ENCODE assay signal across 8 mouse cellular contexts in the genomic region with DNA sequence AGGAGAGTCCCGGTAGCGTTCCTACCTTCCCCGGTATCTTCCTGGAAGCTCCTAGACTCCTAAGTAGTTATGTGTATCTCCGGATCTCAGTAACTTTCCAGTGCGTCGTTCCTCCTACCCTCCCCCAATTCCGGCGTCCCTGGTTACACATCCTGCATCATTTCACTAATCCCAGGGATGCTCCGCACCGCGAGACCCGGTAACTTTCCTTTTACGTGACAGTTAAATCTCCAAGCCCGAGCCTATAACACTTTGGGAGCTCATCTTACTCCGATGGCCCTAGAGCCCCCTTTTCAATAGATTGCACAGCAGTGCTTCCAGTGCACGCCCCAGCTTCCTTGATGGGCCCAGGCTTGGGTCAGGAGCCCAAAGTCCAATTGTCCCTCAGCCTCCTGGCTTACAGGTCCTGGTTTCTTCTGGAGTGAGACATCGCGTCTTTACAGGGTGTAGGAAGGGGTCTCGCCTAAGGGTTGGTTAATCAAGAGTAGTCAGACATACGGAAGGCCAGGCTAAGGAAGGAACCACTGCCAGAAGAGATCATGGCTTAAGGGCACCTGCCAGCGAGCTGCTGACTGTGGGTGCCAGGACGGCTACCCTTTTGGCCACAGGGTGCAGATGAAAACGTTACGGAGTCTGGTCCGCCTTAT. TPM values are rescaled to one million over a fixed set of nuclear protein-coding genes. Genes with fewer than 3 reads are reported as not detected.
DNase-seq lines count a peak whose midpoint lies in the region; ATAC-seq and TF ChIP-seq lines count a peak whose summit lies in the region.

No protein-coding gene starts in this region.

- TF ChIP-seq EP300 in CH12.LX (IDR thresholded peaks at IDR 0.05; ENCODE audit: low read length), result no peak

- H3K4me1 ChIP-seq in CH12.LX (ENCODE audit: control insufficient read depth in 1 of 2, insufficient read depth in 2 of 2), result peaks cover 2 to 15% of the 10 kb centered on the region in 2 experiments; a peak in 2 of 4 replicates
- 0 out of 2 replicates have a peak, but pooled peaks cover 3% of the 10 kb centered on the region for H3K4me1 ChIP-seq in embryonic facial prominence, embryonic 14.5 days (ENCODE audit: control insufficient read depth, insufficient read depth, low read length)
- peaks cover 9% of the 10 kb centered on the region for H3K4me1 ChIP-seq in heart, embryonic 16.5 days (ENCODE audit: control insufficient read depth, insufficient read depth, low read length)
- H3K4me1 ChIP-seq in liver, embryonic 16.5 days (ENCODE audit: control insufficient read depth, low read depth, low read length), result peaks cover 31% of the 10 kb centered on the region
- peaks cover 21% of the 10 kb centered on the region for H3K4me1 ChIP-seq in neural tube, embryonic 13.5 days (replicated peaks)

- peak overlapping the region; percentile 77 for H3K9ac ChIP-seq in CH12.LX (ENCODE audit: insufficient read depth, low read depth)
- H3K9ac ChIP-seq in embryonic facial prominence, embryonic 14.5 days (ENCODE audit: low read depth, low read length), result peak overlapping the region; percentile 63
- H3K9ac ChIP-seq in heart, embryonic 16.5 days (ENCODE audit: low read length), result peak overlapping the region; percentile 71
- H3K9ac ChIP-seq in liver, embryonic 16.5 days (ENCODE audit: low read depth, low read length), result peak overlapping the region; percentile 77
- peak overlapping the region; percentile 77 for H3K9ac ChIP-seq in neural tube, embryonic 13.5 days

- H3K79me2 ChIP-seq in CH12.LX (replicated peaks; ENCODE audit: control insufficient read depth, extremely low read depth, insufficient read depth, poor library complexity, severe bottlenecking), result peaks cover 3% of the 10 kb centered on the region; the same call in 1 of the 2 replicates

- peaks cover 32 to 58% of the 10 kb centered on the region in 2 experiments for H3K36me3 ChIP-seq in CH12.LX (replicated peaks in 1 of 2; ENCODE audit: control insufficient read depth in 1 of 2, insufficient read depth in 1 of 2, low read length in 1 of 2)
- H3K36me3 ChIP-seq in embryonic facial prominence, embryonic 14.5 days (ENCODE audit: control insufficient read depth, insufficient read depth, low read length), result peaks cover 31% of the 10 kb centered on the region
- 0 out of 2 replicates have a peak, but pooled peaks cover 3% of the 10 kb centered on the region for H3K36me3 ChIP-seq in heart, embryonic 16.5 days (ENCODE audit: control insufficient read depth, insufficient read depth)
- no peaks in the 10 kb centered on the region; the same call in 1 of the 2 replicates for H3K36me3 ChIP-seq in liver, embryonic 16.5 days (ENCODE audit: control insufficient read depth, insufficient read depth)
- H3K36me3 ChIP-seq in neural tube, embryonic 13.5 days, result peaks cover 35% of the 10 kb centered on the region

- peak overlapping the region; percentile 64 for H3K4me2 ChIP-seq in CH12.LX (ENCODE audit: insufficient read depth, low read depth, poor library complexity, severe bottlenecking)
- peak overlapping the region; percentile 90 for H3K4me2 ChIP-seq in embryonic facial prominence, embryonic 14.5 days (ENCODE audit: low read depth, low read length)
- H3K4me2 ChIP-seq in heart, embryonic 16.5 days (ENCODE audit: low read depth, low read length), result peak overlapping the region; percentile 98
- H3K4me2 ChIP-seq in liver, embryonic 16.5 days (ENCODE audit: low read depth, low read length), result peak overlapping the region; percentile 95
- peak overlapping the region; percentile 99 for H3K4me2 ChIP-seq in neural tube, embryonic 13.5 days

- 0 out of 2 replicates have a peak overlapping the region, but pooled peaks have one; percentile 3 for H3K27ac ChIP-seq in CH12.LX (ENCODE audit: insufficient read depth, low read depth)
- H3K27ac ChIP-seq in embryonic facial prominence, embryonic 14.5 days (replicated peaks; ENCODE audit: low read depth, low read length), result peak overlapping the region; percentile 81
- peak overlapping the region; percentile 52 for H3K27ac ChIP-seq in heart, embryonic 16.5 days (ENCODE audit: low read length)
- peak overlapping the region; percentile 78 for H3K27ac ChIP-seq in liver, embryonic 16.5 days (ENCODE audit: low read length)
- peak overlapping the region; percentile 82 for H3K27ac ChIP-seq in neural tube, embryonic 13.5 days (replicated peaks)

- no peak for TF ChIP-seq CTCF in CH12.LX (conservative IDR thresholded peaks at IDR 0.05 in 1 of 2, IDR thresholded peaks at IDR 0.05 in 1 of 2; ENCODE audit: low read depth in 2 of 2, low read length in 2 of 2)

- no peaks in the 10 kb centered on the region for H3K9me3 ChIP-seq in CH12.LX (replicated peaks; ENCODE audit: low read length)
- no peaks in the 10 kb centered on the region for H3K9me3 ChIP-seq in embryonic facial prominence, embryonic 14.5 days (ENCODE audit: control insufficient read depth, low read length)
- H3K9me3 ChIP-seq in heart, embryonic 16.5 days (replicated peaks; ENCODE audit: control insufficient read depth, low read length), result no peaks in the 10 kb centered on the region
- no peaks in the 10 kb centered on the region for H3K9me3 ChIP-seq in liver, embryonic 16.5 days (replicated peaks; ENCODE audit: control insufficient read depth, low read length)
- no peaks in the 10 kb centered on the region for H3K9me3 ChIP-seq in neural tube, embryonic 13.5 days

- WGBS in embryonic facial prominence, embryonic 14.5 days, result under 1% methylated on average over 25 of the region's 25 CpGs
- WGBS in heart, embryonic 16.5 days, result under 1% methylated on average over 25 of the region's 25 CpGs
- under 1% methylated on average over 25 of the region's 25 CpGs for WGBS in liver, embryonic 16.5 days (ENCODE audit: insufficient replicate concordance)
- WGBS in neural tube, embryonic 13.5 days, result under 1% methylated on average over 25 of the region's 25 CpGs

- DNase-seq in CH12.LX (ENCODE audit: extremely low read depth) (peak; percentile 45), ZHBTc4 (ENCODE audit: low read depth, low spot score) (peak; percentile 58)
- peak; percentile 62 for DNase-seq in embryonic facial prominence, embryonic 14.5 days (ENCODE audit: low spot score)
- DNase-seq in kidney, postnatal 4 days, result peak; percentile 64 to 77
- DNase-seq in urinary bladder, adult 2 months (ENCODE audit: low spot score), result no peak

- no peak for TF ChIP-seq RAD21 in CH12.LX (IDR thresholded peaks at IDR 0.05; ENCODE audit: low read depth, low read length)

- TF ChIP-seq POLR2A in CH12.LX (IDR thresholded peaks at IDR 0.05; ENCODE audit: low read depth, low read length), result no peak

- peak overlapping the region; percentile 86 to 93 (median 88) for H3K4me3 ChIP-seq in CH12.LX (replicated peaks in 1 of 3; ENCODE audit: low read depth in 2 of 3, low read length in 2 of 3, poor library complexity in 1 of 3)
- H3K4me3 ChIP-seq in embryonic facial prominence, embryonic 14.5 days (ENCODE audit: low read depth, low read length), result peak overlapping the region; percentile 71
- H3K4me3 ChIP-seq in heart, embryonic 16.5 days (ENCODE audit: low read length), result peak overlapping the region; percentile 81
- H3K4me3 ChIP-seq in liver, embryonic 16.5 days (ENCODE audit: low read depth, low read length), result peak overlapping the region; percentile 91
- H3K4me3 ChIP-seq in neural tube, embryonic 13.5 days, result peak overlapping the region; percentile 66

- no peaks in the 10 kb centered on the region for H3K27me3 ChIP-seq in CH12.LX (replicated peaks)
- no peaks in the 10 kb centered on the region for H3K27me3 ChIP-seq in embryonic facial prominence, embryonic 14.5 days (replicated peaks; ENCODE audit: control insufficient read depth, insufficient read depth, low read length)
- H3K27me3 ChIP-seq in heart, embryonic 16.5 days (ENCODE audit: control insufficient read depth, insufficient read depth, low read length), result no peaks in the 10 kb centered on the region
- H3K27me3 ChIP-seq in liver, embryonic 16.5 days (ENCODE audit: control insufficient read depth, insufficient read depth, low read depth, low read length), result no peaks in the 10 kb centered on the region
- H3K27me3 ChIP-seq in neural tube, embryonic 13.5 days, result no peaks in the 10 kb centered on the region

- peak; percentile 24 for ATAC-seq in embryonic facial prominence, embryonic 14.5 days (ENCODE audit: low read depth)
- peak; percentile 28 for ATAC-seq in heart, embryonic 16.5 days (replicated peaks; ENCODE audit: extremely low read depth, insufficient read depth, low FRiP score)
- peak; percentile 16 for ATAC-seq in liver, embryonic 16.5 days (ENCODE audit: low read depth)
- ATAC-seq in neural tube, embryonic 13.5 days (ENCODE audit: low read depth), result peak; percentile 51

- dilution Hi-C loops in CH12.LX (cut with MboI; ENCODE audit: extremely low pct_ligation_motif_present, extremely low pct_unique_long_range_greater_than_20kb, low sequenced_read_pairs), result no loop called here

- in situ Hi-C loops in CH12.LX (cut with MboI; ENCODE audit: low pct_ligation_motif_present, low pct_unique_long_range_greater_than_20kb, low sequenced_read_pairs), result no loop called here

RNA-seq across cellular contexts. Expression of a gene that starts 0.7 kb away (rescaled TPM):
- 27.7 and 29.6 TPM in 2 replicates for total RNA-seq in CH12.LX (2012; rRNA removed)
- total RNA-seq in CH12.LX (2014; rRNA removed), result 12.5 and 13.7 TPM in 2 replicates
- 38.6 and 39.8 TPM in 2 replicates for polyA plus RNA-seq in CH12.LX (2012; ENCODE audit: insufficient read length, low read depth)
- 18.2 and 22.0 TPM in 2 replicates for polyA plus RNA-seq in embryonic facial prominence, embryonic 14.5 days (2014; fragmentation: Nextera tagmentation; extraction: Ambion mirVana)
- polyA plus RNA-seq in heart, embryonic 16.5 days (2015; fragmentation: Nextera tagmentation; extraction: Ambion mirVana), result 16.3 and 18.1 TPM in 2 replicates
- polyA plus RNA-seq in liver, embryonic 16.5 days (2015; fragmentation: Nextera tagmentation; extraction: Ambion mirVana), result 10.9 and 11.3 TPM in 2 replicates
- 35.7 and 36.7 TPM in 2 replicates for polyA plus RNA-seq in neural tube, embryonic 13.5 days (2015; fragmentation: Nextera tagmentation; extraction: Ambion mirVana)
- polyA plus RNA-seq in urinary bladder, adult 2 months (2012; rRNA removed), result 50.0 and 54.3 TPM in 2 replicates

RNA-seq across cellular contexts. Expression of a gene that starts 15.6 kb away (rescaled TPM):
- total RNA-seq in CH12.LX (2012; rRNA removed) (18.1 and 20.5 TPM in 2 replicates), CH12.LX (2014; rRNA removed) (11.5 and 13.0 TPM in 2 replicates)
- 26.5 and 28.0 TPM in 2 replicates for polyA plus RNA-seq in CH12.LX (2012; ENCODE audit: insufficient read length, low read depth)
- polyA plus RNA-seq in embryonic facial prominence, embryonic 14.5 days (2014; fragmentation: Nextera tagmentation; extraction: Ambion mirVana), result 36.5 and 40.1 TPM in 2 replicates
- 51.9 and 55.0 TPM in 2 replicates for polyA plus RNA-seq in heart, embryonic 16.5 days (2015; fragmentation: Nextera tagmentation; extraction: Ambion mirVana)
- polyA plus RNA-seq in liver, embryonic 16.5 days (2015; fragmentation: Nextera tagmentation; extraction: Ambion mirVana), result 19.2 and 21.1 TPM in 2 replicates
- 88.6 and 91.9 TPM in 2 replicates for polyA plus RNA-seq in neural tube, embryonic 13.5 days (2015; fragmentation: Nextera tagmentation; extraction: Ambion mirVana)
- polyA plus RNA-seq in urinary bladder, adult 2 months (2012; rRNA removed), result 104 and 125 TPM in 2 replicates

RNA-seq across cellular contexts. Expression of a gene that starts 23.0 kb away (rescaled TPM):
- total RNA-seq in CH12.LX (2012; rRNA removed) (0.25 and 0.64 TPM in 2 replicates), CH12.LX (2014; rRNA removed) (0.54 TPM in 1 of 2 replicates, not detected in the other)
- polyA plus RNA-seq in CH12.LX (2012; ENCODE audit: insufficient read length, low read depth), result 0.17 TPM in 1 of 2 replicates, not detected in the other
- 22.6 and 25.1 TPM in 2 replicates for polyA plus RNA-seq in embryonic facial prominence, embryonic 14.5 days (2014; fragmentation: Nextera tagmentation; extraction: Ambion mirVana)
- polyA plus RNA-seq in heart, embryonic 16.5 days (2015; fragmentation: Nextera tagmentation; extraction: Ambion mirVana), result 30.8 and 31.0 TPM in 2 replicates
- 4.3 and 5.4 TPM in 2 replicates for polyA plus RNA-seq in liver, embryonic 16.5 days (2015; fragmentation: Nextera tagmentation; extraction: Ambion mirVana)
- polyA plus RNA-seq in neural tube, embryonic 13.5 days (2015; fragmentation: Nextera tagmentation; extraction: Ambion mirVana), result 76.4 and 77.7 TPM in 2 replicates
- 27.5 and 31.0 TPM in 2 replicates for polyA plus RNA-seq in urinary bladder, adult 2 months (2012; rRNA removed)

RNA-seq across cellular contexts. Expression of a gene that starts 45.2 kb away (rescaled TPM):
- total RNA-seq in CH12.LX (2012; rRNA removed) (not detected in 2 replicates), CH12.LX (2014; rRNA removed) (not detected in 2 replicates)
- polyA plus RNA-seq in CH12.LX (2012; ENCODE audit: insufficient read length, low read depth), result not detected in 2 replicates
- polyA plus RNA-seq in embryonic facial prominence, embryonic 14.5 days (2014; fragmentation: Nextera tagmentation; extraction: Ambion mirVana), result 0.18 TPM in 1 of 2 replicates, not detected in the other
- not detected in 2 replicates for polyA plus RNA-seq in heart, embryonic 16.5 days (2015; fragmentation: Nextera tagmentation; extraction: Ambion mirVana)
- polyA plus RNA-seq in liver, embryonic 16.5 days (2015; fragmentation: Nextera tagmentation; extraction: Ambion mirVana), result not detected in 2 replicates
- polyA plus RNA-seq in neural tube, embryonic 13.5 days (2015; fragmentation: Nextera tagmentation; extraction: Ambion mirVana), result 0.17 TPM in 1 of 2 replicates, not detected in the other
- 0.15 and 0.26 TPM in 2 replicates for polyA plus RNA-seq in urinary bladder, adult 2 months (2012; rRNA removed)

RNA-seq across cellular contexts. Expression of a gene that starts 48.4 kb away (rescaled TPM):
- 4.9 and 5.9 TPM in 2 replicates for total RNA-seq in CH12.LX (2012; rRNA removed)
- 1.3 and 2.4 TPM in 2 replicates for total RNA-seq in CH12.LX (2014; rRNA removed)
- 1.9 and 2.7 TPM in 2 replicates for polyA plus RNA-seq in CH12.LX (2012; ENCODE audit: insufficient read length, low read depth)
- 3.4 and 4.5 TPM in 2 replicates for polyA plus RNA-seq in embryonic facial prominence, embryonic 14.5 days (2014; fragmentation: Nextera tagmentation; extraction: Ambion mirVana)
- 5.3 and 6.2 TPM in 2 replicates for polyA plus RNA-seq in heart, embryonic 16.5 days (2015; fragmentation: Nextera tagmentation; extraction: Ambion mirVana)
- 8.1 and 8.5 TPM in 2 replicates for polyA plus RNA-seq in liver, embryonic 16.5 days (2015; fragmentation: Nextera tagmentation; extraction: Ambion mirVana)
- 3.1 and 3.2 TPM in 2 replicates for polyA plus RNA-seq in neural tube, embryonic 13.5 days (2015; fragmentation: Nextera tagmentation; extraction: Ambion mirVana)
- polyA plus RNA-seq in urinary bladder, adult 2 months (2012; rRNA removed), result 8.5 and 11.1 TPM in 2 replicates

Comparison
In these comparisons a context has a peak if more than half of its experiments do, and no peak if none do; other contexts are left out.
1. H3K27ac ChIP-seq: peak in every context shown above with its lines; median percentile 82 in neural tube, embryonic 13.5 days; 81 in embryonic facial prominence, embryonic 14.5 days; 78 in liver, embryonic 16.5 days; 52 in heart, embryonic 16.5 days; 3 in CH12.LX.